Mouse (Mus musculus): ENCODE results near the gene Gal3st4. TPM values are rescaled to one million over a fixed set of nuclear protein-coding genes. Genes with fewer than 3 reads are reported as not detected.
A peak's percentile ranks its signal among the peaks of the same experiment; 100 is the strongest.

Gal3st4 gene
- polyA plus RNA-seq (2011; ENCODE audit: insufficient read length, low read depth, missing spikeins), result 5.7 and 6.4 TPM in 2 replicates

GRCm38 (mm10) chr5:138272409-138272923 is at the start of gene Gal3st4:
TSS of gene Gal3st4 (minus strand) at chr5:138272840.
- Histone ChIP-seq H3K4me1 (ENCODE audit: control insufficient read depth, insufficient read depth, low read length) (0 out of 2 replicates have a peak, but pooled peaks cover 2% of the 10 kb centered on the region), H3K4me3 (ENCODE audit: insufficient read depth, low read length) (peak within 1 kb of the TSS; percentile 28), H3K27ac (ENCODE audit: insufficient read depth, low read length) (peak within 1 kb of the TSS; percentile 88)
- TF ChIP-seq POLR2A (IDR thresholded peaks at IDR 0.05; ENCODE audit: low read depth, low read length), result peak; percentile 76
- no peak for TF ChIP-seq CTCF (IDR thresholded peaks at IDR 0.05; ENCODE audit: borderline replicate concordance, insufficient read depth, low read length)

DNA sequence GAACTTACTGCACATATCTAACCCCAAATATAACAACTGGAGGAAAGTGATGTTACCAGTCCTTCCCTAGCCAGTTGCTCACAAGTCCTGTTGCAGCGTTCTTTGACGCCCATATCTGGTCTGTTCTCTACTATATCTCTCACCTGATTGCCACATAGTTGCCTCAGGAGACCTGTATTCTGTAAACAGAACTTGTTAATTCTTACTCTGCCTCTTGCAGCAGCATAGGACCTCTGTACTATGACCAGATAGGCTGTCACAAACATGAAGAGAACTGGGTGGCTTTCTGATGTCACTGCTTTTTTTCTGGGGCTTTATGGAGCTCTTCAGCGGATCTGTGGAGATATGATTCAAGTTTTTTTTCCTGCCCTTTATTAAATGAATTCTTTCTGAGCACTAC is 40.2 kb upstream of the Gal3st4 start:
- no peak for TF ChIP-seq POLR2A (IDR thresholded peaks at IDR 0.05; ENCODE audit: low read depth, low read length)
- TF ChIP-seq CTCF (IDR thresholded peaks at IDR 0.05; ENCODE audit: borderline replicate concordance, insufficient read depth, low read length), result no peak
- no peaks in the 10 kb centered on the region for H3K4me1 ChIP-seq (ENCODE audit: control insufficient read depth, insufficient read depth, low read length)
- H3K4me3 ChIP-seq (ENCODE audit: insufficient read depth, low read length), result no peak overlapping the region
- no peak overlapping the region for H3K27ac ChIP-seq (ENCODE audit: insufficient read depth, low read length)

DNA sequence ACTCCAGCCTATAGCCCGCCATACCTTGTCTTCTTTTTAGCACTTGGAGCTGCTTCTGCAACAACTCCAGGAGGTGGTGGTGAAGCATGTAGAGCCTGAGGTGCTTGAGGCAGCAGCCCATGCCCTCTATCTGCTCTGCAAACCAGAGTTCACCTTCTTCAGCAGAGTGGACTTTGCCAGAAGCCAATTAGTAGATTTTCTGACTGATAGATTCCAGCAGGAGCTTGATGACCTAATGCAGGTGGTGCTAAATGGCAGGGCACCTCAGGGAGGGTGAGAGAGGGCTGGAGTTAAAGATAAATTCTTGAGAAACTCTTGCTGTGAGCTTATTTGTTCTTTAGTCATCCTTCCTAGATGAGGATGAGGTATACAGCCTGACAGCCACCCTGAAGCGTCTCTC is 27.0 kb upstream of the Gal3st4 start:
- Histone ChIP-seq H3K4me3 (ENCODE audit: insufficient read depth, low read length) (no peak overlapping the region), H3K27ac (ENCODE audit: insufficient read depth, low read length) (no peak overlapping the region), H3K4me1 (ENCODE audit: control insufficient read depth, insufficient read depth, low read length) (no peaks in the 10 kb centered on the region)
- TF ChIP-seq CTCF (IDR thresholded peaks at IDR 0.05; ENCODE audit: borderline replicate concordance, insufficient read depth, low read length), result no peak
- no peak for TF ChIP-seq POLR2A (IDR thresholded peaks at IDR 0.05; ENCODE audit: low read depth, low read length)

- Histone ChIP-seq H3K4me1 (ENCODE audit: control insufficient read depth, insufficient read depth, low read length) (no peaks in the 10 kb centered on the region), H3K27ac (ENCODE audit: insufficient read depth, low read length) (no peak overlapping the region), H3K4me3 (ENCODE audit: insufficient read depth, low read length) (no peak overlapping the region)
- no peak for TF ChIP-seq POLR2A (IDR thresholded peaks at IDR 0.05; ENCODE audit: low read depth, low read length)
Observed at GRCm38 (mm10) chr5:138294158-138294557, 21.5 kb upstream of the Gal3st4 start.

- Histone ChIP-seq H3K4me1 (ENCODE audit: control insufficient read depth, insufficient read depth, low read length) (no peaks in the 10 kb centered on the region), H3K4me3 (ENCODE audit: insufficient read depth, low read length) (no peak overlapping the region), H3K27ac (ENCODE audit: insufficient read depth, low read length) (no peak overlapping the region)
- TF ChIP-seq POLR2A (IDR thresholded peaks at IDR 0.05; ENCODE audit: low read depth, low read length) (no peak), CTCF (IDR thresholded peaks at IDR 0.05; ENCODE audit: borderline replicate concordance, insufficient read depth, low read length) (no peak)
Observed at GRCm38 (mm10) chr5:138291638-138292037, 19.0 kb upstream of the Gal3st4 start.

DNA sequence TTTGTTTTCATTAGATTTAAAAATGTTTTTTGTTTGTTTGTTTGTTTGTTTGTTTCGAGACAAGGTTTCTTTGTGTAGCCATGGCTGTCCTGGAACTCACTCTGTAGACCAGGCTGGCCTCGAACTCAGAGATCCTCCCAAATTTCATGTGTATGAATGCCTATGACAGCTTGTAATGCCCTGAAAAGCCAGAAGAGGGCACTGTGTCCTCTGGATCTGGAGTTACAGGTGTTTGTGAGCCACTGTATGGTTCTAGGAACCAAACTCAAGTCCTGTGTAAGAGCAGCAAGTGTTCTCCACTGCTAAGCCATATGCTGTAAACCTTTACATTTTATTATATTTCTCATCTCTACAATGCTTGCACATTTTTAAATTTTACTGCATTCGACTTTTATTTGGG is 15.2 kb upstream of the Gal3st4 start:
- Histone ChIP-seq H3K27ac (ENCODE audit: insufficient read depth, low read length) (no peak overlapping the region), H3K4me3 (ENCODE audit: insufficient read depth, low read length) (no peak overlapping the region), H3K4me1 (ENCODE audit: control insufficient read depth, insufficient read depth, low read length) (no peaks in the 10 kb centered on the region)
- TF ChIP-seq POLR2A (IDR thresholded peaks at IDR 0.05; ENCODE audit: low read depth, low read length), result no peak
- TF ChIP-seq CTCF (IDR thresholded peaks at IDR 0.05; ENCODE audit: borderline replicate concordance, insufficient read depth, low read length), result no peak

GRCm38 (mm10) chr5:138283540-138283939 is 10.9 kb upstream of the Gal3st4 start:
- H3K27ac ChIP-seq (ENCODE audit: insufficient read depth, low read length), result no peak overlapping the region
- no peak overlapping the region for H3K4me3 ChIP-seq (ENCODE audit: insufficient read depth, low read length)
- TF ChIP-seq POLR2A (IDR thresholded peaks at IDR 0.05; ENCODE audit: low read depth, low read length) (no peak), CTCF (IDR thresholded peaks at IDR 0.05; ENCODE audit: borderline replicate concordance, insufficient read depth, low read length) (no peak)

DNA sequence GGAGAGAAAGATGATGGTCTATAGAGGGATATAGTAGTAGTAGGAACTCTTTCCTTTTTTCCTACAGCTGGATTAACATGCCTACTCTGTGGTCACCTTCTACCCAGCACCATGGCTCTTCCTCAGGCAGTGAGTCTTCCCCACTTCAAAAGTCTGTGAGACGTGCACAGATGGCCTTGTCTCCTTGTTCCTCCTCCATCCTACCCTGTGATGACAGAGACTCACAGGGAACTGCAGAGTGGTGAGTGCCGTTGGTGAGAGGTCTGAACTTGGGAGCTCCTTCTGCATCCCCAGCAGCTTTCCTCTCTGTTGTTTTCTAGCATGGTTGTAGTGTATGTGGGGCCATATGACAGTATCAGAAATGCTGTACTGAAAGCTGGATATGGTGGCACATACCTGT is 9.2 kb upstream of the Gal3st4 start:
- H3K27ac ChIP-seq (ENCODE audit: insufficient read depth, low read length), result no peak overlapping the region
- TF ChIP-seq POLR2A (IDR thresholded peaks at IDR 0.05; ENCODE audit: low read depth, low read length) (no peak), CTCF (IDR thresholded peaks at IDR 0.05; ENCODE audit: borderline replicate concordance, insufficient read depth, low read length) (no peak)
- H3K4me3 ChIP-seq (ENCODE audit: insufficient read depth, low read length), result no peak overlapping the region
- no peaks in the 10 kb centered on the region; the same call in 1 of the 2 replicates for H3K4me1 ChIP-seq (ENCODE audit: control insufficient read depth, insufficient read depth, low read length)

More at GRCm38 (mm10) chr5:138283540-138283939, 10.9 kb upstream of the Gal3st4 start:
- no peaks in the 10 kb centered on the region; the same call in 1 of the 2 replicates for H3K4me1 ChIP-seq (ENCODE audit: control insufficient read depth, insufficient read depth, low read length)

- no peak for TF ChIP-seq POLR2A (IDR thresholded peaks at IDR 0.05; ENCODE audit: low read depth, low read length)
- no peak for TF ChIP-seq CTCF (IDR thresholded peaks at IDR 0.05; ENCODE audit: borderline replicate concordance, insufficient read depth, low read length)
- H3K27ac ChIP-seq (ENCODE audit: insufficient read depth, low read length), result no peak overlapping the region
- no peaks in the 10 kb centered on the region; the same call in 1 of the 2 replicates for H3K4me1 ChIP-seq (ENCODE audit: control insufficient read depth, insufficient read depth, low read length)
- H3K4me3 ChIP-seq (ENCODE audit: insufficient read depth, low read length), result no peak overlapping the region
Observed at GRCm38 (mm10) chr5:138280829-138281228, 8.2 kb upstream of the Gal3st4 start.

DNA sequence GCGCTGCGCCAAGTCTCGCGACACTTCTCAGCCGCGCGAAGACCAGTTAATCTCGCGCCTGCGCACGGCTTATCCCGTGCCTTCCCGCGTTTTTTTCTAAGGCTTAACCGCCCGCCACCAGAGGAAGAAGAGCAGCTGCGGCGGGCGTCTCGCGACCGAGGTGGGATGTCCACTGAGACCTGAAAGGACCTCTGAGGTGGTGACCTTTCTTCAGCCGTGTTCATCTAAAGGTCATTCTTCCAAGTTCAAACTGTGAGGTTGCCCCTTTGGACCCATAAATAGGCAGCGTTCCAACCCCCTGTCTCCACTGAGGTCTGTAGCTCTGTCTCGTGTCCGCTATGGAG is 7.8 kb upstream of the Gal3st4 start:
- H3K27ac ChIP-seq (ENCODE audit: insufficient read depth, low read length), result no peak overlapping the region
- H3K4me1 ChIP-seq (ENCODE audit: control insufficient read depth, insufficient read depth, low read length), result no peaks in the 10 kb centered on the region; the same call in 1 of the 2 replicates
- H3K4me3 ChIP-seq (ENCODE audit: insufficient read depth, low read length), result no peak overlapping the region
- TF ChIP-seq POLR2A (IDR thresholded peaks at IDR 0.05; ENCODE audit: low read depth, low read length), result no peak
- no peak for TF ChIP-seq CTCF (IDR thresholded peaks at IDR 0.05; ENCODE audit: borderline replicate concordance, insufficient read depth, low read length)
